Mouse (Mus musculus): ENCODE results near the gene Cfap46.

Cfap46 gene

DNA sequence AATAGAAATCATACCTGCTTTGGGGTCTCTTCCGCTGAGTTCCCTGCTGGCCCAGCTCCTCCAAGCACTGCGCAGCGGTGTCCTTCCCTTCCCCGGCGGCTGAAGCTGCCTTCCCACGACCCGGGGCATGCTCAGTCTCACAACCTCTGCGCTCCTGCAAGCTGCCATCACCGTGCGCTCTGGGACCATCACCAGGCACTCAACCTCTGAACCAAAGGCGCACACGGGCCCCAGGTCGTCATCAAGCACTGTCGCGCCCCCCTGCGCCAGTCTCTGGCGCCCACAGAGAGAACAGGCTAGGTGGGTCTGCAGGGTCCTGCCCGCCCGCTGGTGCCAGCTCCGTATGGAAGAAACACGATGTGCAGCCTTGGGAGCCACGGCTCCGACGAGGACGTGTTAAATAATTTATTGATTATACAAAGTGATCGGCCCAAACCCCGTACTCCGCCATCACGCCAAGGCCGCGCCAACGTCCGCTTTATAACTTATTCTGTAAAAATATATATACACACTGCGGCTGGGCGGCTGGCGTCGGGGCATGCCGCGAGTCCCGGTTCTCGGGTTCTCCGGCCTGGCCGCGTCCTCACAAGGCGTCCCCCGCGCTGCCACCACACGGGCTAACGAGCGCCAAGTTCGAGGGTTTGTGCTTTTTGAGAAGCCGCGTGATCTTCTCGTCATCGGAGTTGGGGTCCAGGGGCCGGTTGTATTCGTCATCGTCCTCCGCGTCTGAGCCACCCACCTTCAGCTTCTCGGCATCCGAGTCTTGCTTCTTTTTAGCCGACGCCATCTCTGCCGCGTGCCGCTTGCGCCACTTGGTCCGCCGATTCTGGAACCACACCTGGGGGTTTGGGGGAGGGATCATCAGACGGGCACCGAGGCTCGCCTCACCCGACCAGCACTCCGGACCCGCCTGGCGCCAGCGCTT is 102.5 kb downstream of the Cfap46 start:
- no peak for DNase-seq (ENCODE audit: low spot score in 2 of 2)

DNA sequence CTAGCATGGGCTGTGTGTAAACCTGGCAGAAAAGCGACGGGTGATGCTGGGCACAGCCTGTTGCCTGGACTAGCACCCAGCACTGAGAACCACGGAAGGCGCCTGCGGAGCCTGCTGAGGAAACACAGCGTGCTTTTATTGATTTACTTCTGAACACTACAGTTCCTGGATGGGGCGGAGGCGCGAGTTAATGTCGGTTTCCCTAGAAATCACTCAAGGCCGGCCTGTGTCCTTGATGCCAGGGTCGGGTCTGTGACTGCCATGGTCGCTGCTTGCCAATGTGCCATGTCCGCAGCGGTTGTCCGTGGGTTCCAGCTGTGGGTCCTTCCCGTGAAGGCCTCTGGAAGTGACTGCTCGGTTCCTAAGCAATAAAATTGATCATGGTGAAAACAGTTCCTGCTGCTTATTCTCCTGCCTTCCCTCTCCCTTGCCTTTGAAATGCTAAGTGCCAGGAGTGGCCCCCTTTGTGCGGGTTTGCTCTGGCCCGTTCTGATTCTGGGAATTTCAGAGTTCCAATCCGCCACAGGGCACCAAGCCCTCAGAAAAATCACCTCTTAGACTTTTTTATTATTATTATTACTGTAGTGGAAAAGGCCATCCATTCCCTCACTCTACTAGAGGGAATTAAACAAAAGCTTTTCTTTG is 104.2 kb downstream of the Cfap46 start:
- no peak for DNase-seq (ENCODE audit: low spot score in 2 of 2)

DNA sequence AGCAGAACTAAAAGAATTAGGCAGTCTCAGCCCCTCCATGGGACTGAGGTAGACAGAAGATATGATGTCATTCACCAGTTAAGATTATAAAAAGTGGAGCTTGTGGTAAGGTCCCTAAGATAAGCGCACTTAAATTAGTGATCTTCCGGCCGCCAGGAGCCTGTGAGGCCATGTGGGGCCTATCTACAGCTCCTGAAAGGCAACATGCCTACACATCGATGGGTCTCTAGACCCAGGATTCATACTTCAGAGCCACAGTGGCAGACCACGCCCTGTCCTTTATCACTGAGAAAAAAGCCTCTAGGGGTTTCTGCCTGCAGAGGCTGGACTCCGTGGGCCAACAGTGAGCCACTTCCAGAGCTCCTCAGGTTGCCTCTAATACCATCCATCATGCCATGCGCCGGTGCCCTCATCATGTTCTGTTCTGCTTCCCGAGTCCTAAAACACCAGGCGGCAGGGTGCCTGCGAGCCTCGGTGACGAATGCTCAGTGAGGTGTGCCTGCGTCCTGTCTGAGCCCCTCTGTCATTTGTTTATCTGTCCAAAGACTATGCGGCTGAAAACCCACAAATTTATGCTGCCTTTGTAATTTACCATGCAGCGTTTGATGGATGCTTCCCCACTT is 107.4 kb downstream of the Cfap46 start:
- no peak for DNase-seq (ENCODE audit: low spot score in 2 of 2)

DNA sequence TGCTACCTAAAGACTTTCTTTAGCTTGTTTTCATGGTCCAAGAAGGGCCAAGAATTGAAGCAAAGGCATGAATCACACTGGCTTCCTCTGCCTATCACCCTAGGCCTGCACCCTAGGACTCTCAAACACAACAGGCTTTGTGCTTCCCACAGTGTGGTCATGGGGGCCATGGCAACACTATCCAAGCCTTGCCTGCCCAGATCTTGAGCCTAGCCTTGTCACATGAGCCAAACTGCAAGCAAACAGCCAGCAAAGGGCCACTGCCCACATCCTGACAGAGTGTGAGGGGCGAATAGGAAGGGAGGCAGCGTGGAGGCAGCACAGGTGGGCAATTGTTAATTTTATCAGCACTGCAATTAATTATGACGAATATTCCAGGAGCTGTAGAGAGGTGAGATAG is 111.0 kb downstream of the Cfap46 start:
- no peak for DNase-seq (ENCODE audit: low spot score in 2 of 2)

DNA sequence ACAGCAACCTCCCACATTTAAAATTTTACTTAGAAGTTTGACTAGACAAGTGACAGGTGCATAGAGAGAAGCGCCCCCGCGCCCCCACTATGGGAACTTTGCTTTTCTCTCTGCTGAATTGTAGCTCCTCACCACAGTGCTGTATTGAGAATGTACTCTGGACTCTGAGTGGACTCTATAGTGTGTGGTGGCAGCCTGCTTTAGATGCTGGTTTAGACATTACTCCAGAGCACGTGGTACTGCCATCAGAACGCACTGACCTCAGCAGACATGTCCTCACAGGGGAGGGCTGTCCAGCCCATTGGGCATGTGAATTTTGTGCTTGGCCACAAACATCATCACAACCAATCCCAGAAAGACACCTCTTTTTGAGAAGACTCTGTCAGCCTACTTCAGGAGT is 112.8 kb downstream of the Cfap46 start:
- no peak for DNase-seq (ENCODE audit: low spot score in 2 of 2)

DNA sequence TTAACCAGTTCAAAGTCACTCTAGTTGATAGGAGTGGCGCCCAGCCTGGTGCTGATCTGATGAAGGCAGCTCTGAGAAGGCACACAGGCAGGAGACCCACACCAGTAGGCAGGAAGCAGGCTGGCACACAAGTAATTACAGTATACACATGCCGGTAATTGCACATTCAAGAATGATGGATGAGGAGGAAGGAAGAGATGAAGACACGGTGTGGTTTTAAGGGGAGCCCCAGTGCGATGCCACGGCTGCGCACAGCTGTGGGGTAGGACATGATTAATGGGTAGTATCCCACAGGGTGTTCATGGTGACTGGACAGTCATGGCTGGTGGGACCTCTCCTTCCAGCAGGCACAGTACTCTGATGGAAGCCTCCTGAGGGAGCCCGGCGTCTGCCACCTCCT is 117.1 kb downstream of the Cfap46 start:
- DNase-seq (ENCODE audit: low spot score in 2 of 2): no peak

DNA sequence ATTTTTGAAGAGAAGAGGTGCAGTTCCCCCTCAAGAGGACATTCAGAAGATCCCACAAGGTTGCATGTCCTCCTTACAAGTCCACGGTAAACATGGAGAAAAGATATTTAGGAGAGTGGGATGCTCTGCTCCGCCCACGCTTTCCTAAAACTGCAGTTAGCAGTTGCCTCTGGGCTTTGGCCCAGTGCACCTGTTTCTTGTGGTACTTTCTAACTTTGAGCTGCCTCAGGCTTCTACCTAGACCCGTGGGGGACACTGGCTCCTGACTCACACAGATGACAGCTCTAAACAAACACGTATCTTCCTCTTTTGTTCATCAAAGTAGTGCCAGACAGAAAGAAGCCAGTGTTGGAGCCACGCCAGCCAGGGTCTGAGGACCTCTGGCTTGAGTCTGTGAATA is 117.6 kb downstream of the Cfap46 start:
- DNase-seq (ENCODE audit: low spot score in 2 of 2): no peak

DNA sequence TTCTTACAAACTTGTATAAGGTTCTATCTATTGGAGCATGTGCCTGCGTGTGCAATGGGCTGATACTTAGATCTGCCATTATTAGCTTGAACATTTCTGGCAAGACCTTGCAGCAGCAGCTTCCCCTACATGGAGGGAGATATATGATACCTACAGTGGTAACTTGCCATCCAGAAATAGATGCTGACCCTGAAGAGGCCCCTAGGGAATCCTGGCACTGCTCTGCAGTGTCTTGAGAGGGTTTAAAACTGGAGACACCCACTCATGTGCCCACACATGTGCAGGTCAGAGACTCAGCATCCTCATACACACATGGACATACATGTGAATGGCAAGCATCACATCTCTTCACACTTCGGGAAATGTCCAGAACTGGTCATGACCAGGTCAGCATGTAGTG is 119.5 kb downstream of the Cfap46 start:
- DNase-seq (ENCODE audit: low spot score in 2 of 2): no peak

DNA sequence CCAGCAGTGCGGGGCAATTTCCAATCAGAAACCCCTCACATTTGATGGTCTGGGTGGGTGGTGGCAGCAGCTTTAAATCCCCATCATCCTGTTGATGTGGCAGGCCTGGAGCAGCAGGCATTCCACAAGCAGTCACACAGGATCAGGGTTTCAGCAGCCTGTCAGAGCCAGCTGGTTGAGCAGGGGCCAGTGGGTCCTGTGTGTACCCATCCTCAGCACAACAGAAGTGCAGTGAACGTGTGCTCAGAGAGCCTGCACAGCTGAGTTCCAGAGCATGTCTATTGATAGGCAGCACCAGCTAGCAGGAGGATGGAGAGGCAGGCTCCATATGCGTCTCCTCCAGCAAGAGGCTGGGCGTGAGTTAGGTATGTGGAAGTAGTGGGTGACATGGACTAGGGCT is 120.2 kb downstream of the Cfap46 start:
- no peak for DNase-seq (ENCODE audit: low spot score in 2 of 2)

DNA sequence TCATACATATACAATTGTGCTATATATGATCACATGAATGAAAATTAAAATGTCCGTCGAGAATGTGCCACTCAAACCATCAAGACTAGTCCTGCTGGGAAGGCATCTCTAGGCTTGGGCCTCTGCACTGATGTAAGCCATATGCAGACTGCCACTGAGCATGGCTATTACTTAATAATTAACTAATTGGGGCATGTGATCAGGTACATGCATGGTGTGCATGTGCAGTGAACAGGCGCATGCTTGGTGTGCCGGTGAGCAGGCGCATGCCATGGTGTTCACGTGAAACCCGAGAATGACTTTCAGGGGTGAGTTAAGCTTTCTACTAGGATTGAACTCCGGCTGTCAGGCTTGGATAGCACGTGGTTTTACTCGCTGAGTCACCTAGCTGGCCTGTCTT is 124.0 kb downstream of the Cfap46 start:
- DNase-seq (ENCODE audit: low spot score in 2 of 2): no peak

DNA sequence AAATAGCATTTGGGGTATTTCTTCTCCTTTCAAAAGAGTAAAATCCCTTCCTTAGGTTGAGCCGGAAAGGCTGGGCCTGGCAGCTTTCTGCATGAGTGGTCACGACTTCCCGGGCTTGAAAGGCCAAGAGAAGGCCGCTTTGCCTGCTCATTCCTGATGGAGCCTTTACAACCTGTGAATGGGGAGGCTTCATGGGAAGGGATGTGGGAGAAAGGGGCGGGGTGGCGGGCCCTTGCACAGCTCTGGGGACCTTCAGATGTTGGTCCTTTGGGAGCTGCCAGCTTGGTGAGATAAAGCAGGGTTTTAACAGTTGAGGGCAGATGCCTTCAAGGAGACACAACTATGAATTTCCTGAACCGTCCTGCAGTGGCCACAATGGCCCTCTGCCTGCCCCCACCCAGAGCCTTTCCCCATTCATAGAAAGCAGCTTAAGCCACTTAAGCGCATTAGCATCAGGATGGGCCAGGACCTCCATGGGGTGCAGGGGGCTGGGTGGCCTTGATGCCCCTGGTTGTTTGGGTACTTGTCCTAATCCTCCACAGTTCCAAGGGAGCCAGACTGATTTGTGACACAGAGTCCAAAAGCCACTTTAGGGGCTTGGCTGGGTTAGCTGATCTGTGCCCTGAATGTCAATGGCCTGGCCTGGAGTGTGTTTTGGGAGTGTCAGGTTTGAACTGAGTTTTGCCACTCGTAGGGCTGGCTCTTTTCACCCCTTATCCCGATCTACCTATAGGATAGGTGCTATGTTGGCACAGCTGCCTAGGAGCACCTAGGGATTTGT is 126.7 kb downstream of the Cfap46 start:
- DNase-seq (ENCODE audit: low spot score in 2 of 2): no peak

DNA sequence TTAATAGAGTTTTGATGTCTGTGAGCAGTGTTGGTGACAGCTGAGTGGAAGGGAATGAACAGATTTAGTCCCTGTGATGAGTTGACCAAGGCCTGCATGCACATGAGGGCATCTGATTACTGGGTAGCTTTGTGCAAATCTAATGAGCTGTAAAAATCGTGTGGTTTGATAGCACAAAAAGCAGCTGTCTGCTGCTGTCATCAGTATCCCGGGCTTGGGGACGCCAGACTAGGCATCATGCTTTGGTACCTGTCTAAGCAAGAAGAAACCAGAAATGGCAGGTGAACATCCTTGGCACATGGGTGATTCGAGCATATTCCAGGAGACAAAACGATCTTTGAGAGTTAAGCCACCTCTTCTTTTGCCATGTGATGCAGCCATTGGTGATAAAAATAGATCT is 127.3 kb downstream of the Cfap46 start:
- DNase-seq (ENCODE audit: low spot score in 2 of 2): no peak

DNA sequence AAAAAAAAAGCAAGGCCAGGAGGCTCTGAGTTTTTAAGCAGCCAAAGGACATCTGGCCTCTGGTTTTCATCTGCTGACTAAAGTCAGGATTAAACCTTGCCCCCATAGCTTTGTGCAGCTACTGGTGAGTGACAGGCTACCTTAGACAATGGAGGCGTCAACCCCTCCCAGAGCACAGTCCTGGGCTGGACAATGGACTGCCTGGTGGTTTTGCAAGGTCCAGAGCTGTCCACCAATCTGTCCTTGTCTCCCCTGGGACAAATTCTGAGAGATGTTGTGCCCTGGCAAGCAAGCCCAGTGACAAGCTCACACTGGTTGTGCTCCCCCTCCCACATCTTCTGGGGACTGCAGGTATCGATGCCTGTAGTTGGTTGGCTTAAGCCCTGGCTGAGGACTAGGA is 132.1 kb downstream of the Cfap46 start:
- DNase-seq (ENCODE audit: low spot score in 2 of 2): no peak

Data from spleen, postnatal 10 days (tissue).